13 mouse cellular contexts compared by ENCODE assay signal in genomic region chr19:32365111-32365510, GRCm38 (mm10). TPM values are rescaled to one million over a fixed set of nuclear protein-coding genes. Genes with fewer than 3 reads are reported as not detected.
DNase-seq lines count a peak whose midpoint lies in the region; ATAC-seq lines count a peak whose summit lies in the region.
"Had no signal": no experiment of that assay in that cellular context is flagged by ENCODE, and none has a peak within 500 bp of the region (broad histone marks: within the 10 kb centered on the region; RNA-seq: fewer than 3 reads in every experiment).

No protein-coding gene starts in this region.

- no peaks in the 10 kb centered on the region for H3K9me3 ChIP-seq in forebrain, embryonic 16.5 days (ENCODE audit: control insufficient read depth, low read length)
- no peaks in the 10 kb centered on the region for H3K9me3 ChIP-seq in hindbrain, embryonic 10.5 days
- H3K9me3 ChIP-seq: embryonic facial prominence, embryonic 15.5 days; limb, embryonic 15.5 days; stomach, embryonic 15.5 days had no signal

- H3K27ac ChIP-seq in forebrain, embryonic 16.5 days (ENCODE audit: low read length) = no peak overlapping the region
- no peak overlapping the region for H3K27ac ChIP-seq in hindbrain, embryonic 10.5 days
- H3K27ac ChIP-seq: embryonic facial prominence, embryonic 15.5 days; limb, embryonic 15.5 days; stomach, embryonic 15.5 days had no signal

- no peak overlapping the region for H3K4me2 ChIP-seq in forebrain, embryonic 16.5 days (ENCODE audit: low read length)
- H3K4me2 ChIP-seq: embryonic facial prominence, embryonic 15.5 days; limb, embryonic 15.5 days; stomach, embryonic 15.5 days had no signal

- no peaks in the 10 kb centered on the region for H3K36me3 ChIP-seq in forebrain, embryonic 16.5 days (ENCODE audit: control insufficient read depth, insufficient read depth)
- H3K36me3 ChIP-seq in hindbrain, embryonic 10.5 days = no peaks in the 10 kb centered on the region
- H3K36me3 ChIP-seq: embryonic facial prominence, embryonic 15.5 days; limb, embryonic 15.5 days; stomach, embryonic 15.5 days had no signal

- no peak overlapping the region for H3K9ac ChIP-seq in forebrain, embryonic 16.5 days (replicated peaks; ENCODE audit: low read depth, low read length)
- H3K9ac ChIP-seq: embryonic facial prominence, embryonic 15.5 days; limb, embryonic 15.5 days; stomach, embryonic 15.5 days had no signal

- peak; percentile 54 to 78 for DNase-seq in layer of hippocampus, adult 18-20 months (ENCODE audit: low spot score in 2 of 2)
- DNase-seq in layer of hippocampus, adult 9-10 months (ENCODE audit: low spot score) = no peak
- DNase-seq in frontal cortex, postnatal 14 days (ENCODE audit: low spot score in 2 of 2) = peak; percentile 59 to 66
- DNase-seq in right cerebral cortex, postnatal 10 days (ENCODE audit: low spot score in 2 of 2) = peak; percentile 80 to 86
- no peak for DNase-seq in embryo, embryonic 10.5 days (ENCODE audit: low spot score)
- DNase-seq in hindbrain, embryonic 10.5 days (ENCODE audit: low spot score) = no peak
- DNase-seq: adrenal gland, adult 8-10 months; thymus, postnatal 36 days had no signal

- H3K27me3 ChIP-seq in forebrain, embryonic 16.5 days (replicated peaks; ENCODE audit: control insufficient read depth, insufficient read depth, low read length) = no peaks in the 10 kb centered on the region
- H3K27me3 ChIP-seq in hindbrain, embryonic 10.5 days (ENCODE audit: insufficient read depth, poor library complexity, severe bottlenecking) = no peaks in the 10 kb centered on the region
- H3K27me3 ChIP-seq: embryonic facial prominence, embryonic 15.5 days; limb, embryonic 15.5 days; Patski; stomach, embryonic 15.5 days had no signal

- no peak overlapping the region for H3K4me3 ChIP-seq in forebrain, embryonic 16.5 days (replicated peaks; ENCODE audit: low read length)
- no peak overlapping the region for H3K4me3 ChIP-seq in hindbrain, embryonic 10.5 days
- H3K4me3 ChIP-seq: embryonic facial prominence, embryonic 15.5 days; limb, embryonic 15.5 days; stomach, embryonic 15.5 days had no signal

- peak; percentile 80 for ATAC-seq in forebrain, embryonic 16.5 days
- ATAC-seq: Patski had no signal

- 0 out of 2 replicates have a peak, but pooled peaks cover 2% of the 10 kb centered on the region for H3K4me1 ChIP-seq in forebrain, embryonic 16.5 days (replicated peaks; ENCODE audit: control insufficient read depth, insufficient read depth, low read length)
- H3K4me1 ChIP-seq in hindbrain, embryonic 10.5 days (replicated peaks) = no peaks in the 10 kb centered on the region
- H3K4me1 ChIP-seq: stomach, embryonic 15.5 days had no signal

- 73% methylated on average over 6 of the region's 6 CpGs for WGBS in forebrain, embryonic 16.5 days
- 93% methylated on average over 6 of the region's 6 CpGs for WGBS in hindbrain, embryonic 10.5 days

RNA-seq across cellular contexts. Expression of gene Sgms1, which starts 24.4 kb away (rescaled TPM):
- total RNA-seq in layer of hippocampus, adult 18-20 months (2021) = 10 to 100 TPM; 47.5 to 59.8 TPM
- polyA plus RNA-seq in forebrain, embryonic 16.5 days (2015; fragmentation: Nextera tagmentation; extraction: Ambion mirVana) = 14.0 and 16.3 TPM in 2 replicates
- polyA plus RNA-seq in hindbrain, embryonic 10.5 days (2016; fragmentation: Nextera tagmentation; extraction: Ambion mirVana) = 13.9 and 14.4 TPM in 2 replicates

Comparison
In these comparisons a context has a peak if more than half of its experiments do, and no peak if none do; other contexts are left out.
1. DNase-seq: peak in layer of hippocampus, adult 18-20 months (2 of 2), frontal cortex, postnatal 14 days (2 of 2) and right cerebral cortex, postnatal 10 days (2 of 2); none in layer of hippocampus, adult 9-10 months (single experiment), embryo, embryonic 10.5 days (single experiment) and hindbrain, embryonic 10.5 days (single experiment).